Mouse (Mus musculus) hindbrain, embryonic 11.5 days (tissue): ENCODE results near the gene Spic. TPM values are rescaled to one million over a fixed set of nuclear protein-coding genes. Genes with fewer than 3 reads are reported as not detected.

Experiments used
- ATAC-seq: fragments of 200-750 bp; cut with Nextera tagmentation; 2 replicates; pipeline ENCODE4 v1.8.0; 2017; ENCODE audit warnings: mild to moderate bottlenecking, moderate TSS enrichment, moderate library complexity; ENCODE audit not compliant: low FRiP score
- DNase-seq: peaks from one replicate; pipeline ENCODE4 v3.0.0-alpha.2; 2015; ENCODE audit warnings: low spot score
- H3K27ac ChIP-seq: fragments of 300-500 bp; sonication (generic); 2 replicates; pipeline ENCODE4 v1.5.1; 2014; ENCODE audit warnings: mild to moderate bottlenecking, low read depth, low read length
- H3K27me3 ChIP-seq: fragments of 300-500 bp; sonication (generic); 2 replicates; pipeline ENCODE4 v1.6.1; 2014; ENCODE audit warnings: mild to moderate bottlenecking, low read length, moderate library complexity, mixed read lengths; ENCODE audit not compliant: control insufficient read depth, insufficient read depth
- H3K36me3 ChIP-seq: fragments of 300-500 bp; sonication (generic); 2 replicates; pipeline ENCODE4 v1.6.1; 2014; ENCODE audit warnings: mild to moderate bottlenecking, low read length, moderate library complexity, mixed read lengths; ENCODE audit not compliant: control insufficient read depth, insufficient read depth
- H3K4me1 ChIP-seq: fragments of 300-500 bp; sonication (generic); replicated peaks from 2 replicates; pipeline ENCODE4 v1.6.1; 2014; ENCODE audit warnings: low read length, mixed read lengths; ENCODE audit not compliant: control insufficient read depth, insufficient read depth
- H3K4me2 ChIP-seq: fragments of 300-500 bp; sonication (generic); replicated peaks from 2 replicates; pipeline ENCODE4 v1.6.1; 2014; ENCODE audit warnings: mild to moderate bottlenecking, low read depth, low read length
- H3K4me3 ChIP-seq: fragments of 300-500 bp; sonication (generic); 2 replicates; pipeline ENCODE4 v1.5.1; 2014; ENCODE audit warnings: low read depth, low read length
- H3K9ac ChIP-seq: fragments of 300-500 bp; sonication (generic); 2 replicates; pipeline ENCODE4 v1.6.1; 2014; ENCODE audit warnings: low read depth, low read length
- H3K9me3 ChIP-seq: fragments of 300-500 bp; sonication (generic); 2 replicates; pipeline ENCODE4 v1.6.1; 2016; ENCODE audit warnings: low read length; ENCODE audit not compliant: control insufficient read depth
- WGBS: fragments of 180-500 bp; shearing (Covaris S2); extraction: QIAGEN DNeasy Blood & Tissue Kit; methylation state at CpG from one replicate; pipeline ENCODE4 v1.1.7; 2014; 5-methylcytosine and 5-hydroxymethylcytosine counted together
- polyA plus RNA-seq: library from polyadenylated mRNA; unstranded; fragments of >200 nt; fragmentation: Nextera tagmentation; extraction: Ambion mirVana; gene quantifications from 2 replicates; pipeline ENCODE4 v1.2.1, GENCODE M21; 2014

Gene Spic
- polyA plus RNA-seq = not detected in 2 replicates

GRCm38 (mm10) chr10:88684925-88685324 is at the start of gene Spic:
Spic (minus strand) TSS chr10:88685015.
- Histone ChIP-seq H3K9me3 (no peaks in the 10 kb centered on the region), H3K4me3 (no peak within 1 kb of the TSS), H3K27me3 (no peaks in the 10 kb centered on the region), H3K36me3 (no peaks in the 10 kb centered on the region), H3K4me2 (no peak within 1 kb of the TSS), H3K4me1 (no peaks in the 10 kb centered on the region), H3K9ac (no peak within 1 kb of the TSS), H3K27ac (no peak within 1 kb of the TSS)
- DNase-seq (no peak), ATAC-seq (no peak)
- whole genome bisulfite sequencing = 77% methylated on average over 5 of the region's 5 CpGs

GRCm38 (mm10) chr10:88732309-88732622 is 47.5 kb upstream of the Spic start:
- DNase-seq (no peak), ATAC-seq (no peak)
- peak overlapping the region; percentile 91 for H3K4me2 ChIP-seq
- no peak overlapping the region for H3K27ac ChIP-seq
- H3K4me3 ChIP-seq = peak overlapping the region; percentile 95
- H3K36me3 ChIP-seq = no peaks in the 10 kb centered on the region
- no peaks in the 10 kb centered on the region for H3K27me3 ChIP-seq
- H3K9ac ChIP-seq = peak overlapping the region; percentile 93
- WGBS = 16% methylated on average over 6 of the region's 6 CpGs
- H3K9me3 ChIP-seq = no peaks in the 10 kb centered on the region
- no peaks in the 10 kb centered on the region for H3K4me1 ChIP-seq

GRCm38 (mm10) chr10:88731496-88732308 is 46.9 kb upstream of the Spic start:
- Histone ChIP-seq H3K27ac (peak overlapping the region; percentile 74; the same call in 1 of the 2 replicates), H3K9ac (peak overlapping the region; percentile 93), H3K9me3 (no peaks in the 10 kb centered on the region), H3K4me3 (peak overlapping the region; percentile 95), H3K27me3 (no peaks in the 10 kb centered on the region), H3K4me2 (peak overlapping the region; percentile 91), H3K4me1 (no peaks in the 10 kb centered on the region), H3K36me3 (no peaks in the 10 kb centered on the region)
- no peak for DNase-seq
- WGBS = 3% methylated on average over 57 of the region's 61 CpGs
- ATAC-seq = peak; percentile 44

- WGBS = under 1% methylated on average over 63 of the region's 65 CpGs
- peak; percentile 97 for ATAC-seq
Measured at GRCm38 (mm10) chr10:88730571-88731495, 46.0 kb upstream of the Spic start, which contains the start of gene Arl1. Arl1 (plus strand) TSS chr10:88730858.

GRCm38 (mm10) chr10:88728166-88728565 is 43.4 kb upstream of the Spic start:
- no peak overlapping the region for H3K4me3 ChIP-seq
- no peaks in the 10 kb centered on the region for H3K27me3 ChIP-seq
- H3K9ac ChIP-seq = no peak overlapping the region
- 75% methylated on average over 8 of the region's 8 CpGs for WGBS
- no peak overlapping the region for H3K4me2 ChIP-seq
- no peak for ATAC-seq
- no peaks in the 10 kb centered on the region for H3K36me3 ChIP-seq
- no peak for DNase-seq
- H3K9me3 ChIP-seq = no peaks in the 10 kb centered on the region
- H3K4me1 ChIP-seq = no peaks in the 10 kb centered on the region
- no peak overlapping the region for H3K27ac ChIP-seq

More at GRCm38 (mm10) chr10:88730571-88731495, 46.0 kb upstream of the Spic start, which contains the start of gene Arl1:
- Histone ChIP-seq H3K4me1 (no peaks in the 10 kb centered on the region), H3K4me3 (peak within 1 kb of the TSS; percentile 95), H3K9me3 (no peaks in the 10 kb centered on the region), H3K27me3 (no peaks in the 10 kb centered on the region), H3K36me3 (no peaks in the 10 kb centered on the region), H3K9ac (peak within 1 kb of the TSS; percentile 93), H3K27ac (peak within 1 kb of the TSS; percentile 74), H3K4me2 (peak within 1 kb of the TSS; percentile 91)
- peak; percentile 91 for DNase-seq

- Histone ChIP-seq H3K27me3 (no peaks in the 10 kb centered on the region), H3K4me3 (no peak overlapping the region), H3K4me2 (no peak overlapping the region), H3K4me1 (no peaks in the 10 kb centered on the region), H3K9ac (no peak overlapping the region), H3K27ac (no peak overlapping the region), H3K36me3 (no peaks in the 10 kb centered on the region), H3K9me3 (no peaks in the 10 kb centered on the region)
- no peak for ATAC-seq
- 42% methylated on average over 1 of the region's 1 CpGs for WGBS
- DNase-seq = peak; percentile 49
Measured at GRCm38 (mm10) chr10:88727128-88727527, 42.3 kb upstream of the Spic start.

GRCm38 (mm10) chr10:88725343-88725742 is 40.5 kb upstream of the Spic start:
- H3K9me3 ChIP-seq = no peaks in the 10 kb centered on the region
- H3K4me1 ChIP-seq = no peaks in the 10 kb centered on the region
- H3K27me3 ChIP-seq = no peaks in the 10 kb centered on the region
- no peak overlapping the region for H3K9ac ChIP-seq
- WGBS = 58% methylated on average over 2 of the region's 2 CpGs
- no peak for ATAC-seq
- H3K4me3 ChIP-seq = no peak overlapping the region
- H3K4me2 ChIP-seq = no peak overlapping the region
- DNase-seq = peak; percentile 27
- H3K27ac ChIP-seq = no peak overlapping the region
- no peaks in the 10 kb centered on the region for H3K36me3 ChIP-seq

- H3K36me3 ChIP-seq = no peaks in the 10 kb centered on the region
- H3K9me3 ChIP-seq = no peaks in the 10 kb centered on the region
- ATAC-seq = no peak
- no peak overlapping the region for H3K4me2 ChIP-seq
- H3K4me1 ChIP-seq = no peaks in the 10 kb centered on the region
- WGBS = 83% methylated on average over 1 of the region's 1 CpGs
- H3K9ac ChIP-seq = no peak overlapping the region
- no peak overlapping the region for H3K27ac ChIP-seq
- H3K27me3 ChIP-seq = no peaks in the 10 kb centered on the region
- no peak overlapping the region for H3K4me3 ChIP-seq
- DNase-seq = no peak
Measured at GRCm38 (mm10) chr10:88719618-88720017, 34.8 kb upstream of the Spic start.
